Mouse (Mus musculus): ENCODE results near the gene Pdzd7.

Pdzd7 gene

GRCm38 (mm10) chr19:45030746-45031693 lies 14.5 kb downstream of the Pdzd7 start:
- DNase-seq (ENCODE audit: low spot score in 2 of 2), result peak; percentile 67 to 88

- DNase-seq (ENCODE audit: low spot score in 2 of 2), result peak; percentile 63 to 87
These were observed 15.4 kb downstream of the Pdzd7 start for GRCm38 (mm10) chr19:45030111-45030510.

GRCm38 (mm10) chr19:45029571-45029970 lies 15.9 kb downstream of the Pdzd7 start:
- DNase-seq (ENCODE audit: low spot score in 2 of 2), result no peak

- DNase-seq (ENCODE audit: low spot score in 2 of 2), result peak in 1 of 2 experiments; percentile 61
These were observed 16.8 kb downstream of the Pdzd7 start for GRCm38 (mm10) chr19:45028746-45029145.

GRCm38 (mm10) chr19:45027848-45028247 lies 17.7 kb downstream of the Pdzd7 start:
- DNase-seq (ENCODE audit: low spot score in 2 of 2), result no peak

- DNase-seq (ENCODE audit: low spot score in 2 of 2), result no peak
These were observed 18.4 kb downstream of the Pdzd7 start for GRCm38 (mm10) chr19:45026958-45027670.

GRCm38 (mm10) chr19:45025937-45026568 lies 19.5 kb downstream of the Pdzd7 start:
- DNase-seq (ENCODE audit: low spot score in 2 of 2), result no peak

- DNase-seq (ENCODE audit: low spot score in 2 of 2), result no peak
These were observed 20.7 kb downstream of the Pdzd7 start for GRCm38 (mm10) chr19:45024775-45025174.

- DNase-seq (ENCODE audit: low spot score in 2 of 2), result no peak
These were observed 21.5 kb downstream of the Pdzd7 start for GRCm38 (mm10) chr19:45023993-45024392.

- no peak for DNase-seq (ENCODE audit: low spot score in 2 of 2)
These were observed 24.2 kb downstream of the Pdzd7 start for GRCm38 (mm10) chr19:45021362-45021761.

GRCm38 (mm10) chr19:45020348-45020747 lies 25.2 kb downstream of the Pdzd7 start:
- DNase-seq (ENCODE audit: low spot score in 2 of 2), result no peak

GRCm38 (mm10) chr19:45018351-45018831 lies 27.1 kb downstream of the Pdzd7 start:
- no peak for DNase-seq (ENCODE audit: low spot score in 2 of 2)

GRCm38 (mm10) chr19:45017909-45018308 lies 27.6 kb downstream of the Pdzd7 start:
- DNase-seq (ENCODE audit: low spot score in 2 of 2), result peak in 1 of 2 experiments; percentile 56

GRCm38 (mm10) chr19:45017216-45017771 lies 28.2 kb downstream of the Pdzd7 start:
- DNase-seq (ENCODE audit: low spot score in 2 of 2), result no peak

- no peak for DNase-seq (ENCODE audit: low spot score in 2 of 2)
These were observed 28.9 kb downstream of the Pdzd7 start for GRCm38 (mm10) chr19:45016341-45017215.

GRCm38 (mm10) chr19:45015518-45016281 lies 29.8 kb downstream of the Pdzd7 start:
- DNase-seq (ENCODE audit: low spot score in 2 of 2), result peak; percentile 58 to 81

GRCm38 (mm10) chr19:45014981-45015402 lies 30.5 kb downstream of the Pdzd7 start:
- no peak for DNase-seq (ENCODE audit: low spot score in 2 of 2)

- DNase-seq (ENCODE audit: low spot score in 2 of 2), result no peak
These were observed 31.1 kb downstream of the Pdzd7 start, which contains the start of gene Lzts2 for GRCm38 (mm10) chr19:45014335-45014971. Gene Lzts2, plus strand, starts transcription at chr19:45014414.

- no peak for DNase-seq (ENCODE audit: low spot score in 2 of 2)
These were observed 31.8 kb downstream of the Pdzd7 start for GRCm38 (mm10) chr19:45013581-45014225.
